Mouse (Mus musculus) MEL-GATA-1-ER (cell line): ENCODE measurements around the gene Rpl18a.

Experiments used
- DNase-seq: peaks from one replicate; pipeline ENCODE4 v3.0.0-alpha.2; 2012; ENCODE audit warnings: low read depth; ENCODE audit errors: extremely low read depth

Gene Rpl18a

GRCm38 (mm10) chr8:70897021-70897680 is at the start of gene Rpl18a:
Gene Rpl18a, minus strand, starts transcription at chr8:70897412.
- DNase-seq, result peak; percentile 98

DNA sequence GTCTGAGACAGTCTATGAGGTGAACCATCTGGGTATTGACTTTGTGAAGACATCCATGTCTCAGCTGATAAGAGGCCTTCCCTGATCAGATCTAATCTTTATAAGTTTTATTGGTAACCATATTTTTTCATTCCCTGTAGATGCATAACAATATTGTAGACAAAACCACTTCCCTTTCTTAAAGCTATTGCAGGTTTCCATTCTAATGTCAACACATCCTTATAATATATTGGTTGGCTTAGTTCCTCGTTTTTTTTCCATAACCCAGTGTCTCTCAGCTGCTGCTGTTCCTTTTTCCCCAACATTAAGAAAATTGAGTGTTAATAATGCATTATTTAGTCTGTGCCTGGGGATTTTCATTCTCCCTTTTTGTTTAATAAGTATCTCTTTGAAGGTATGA is 46.0 kb upstream of the Rpl18a start:
- no peak for DNase-seq

DNA sequence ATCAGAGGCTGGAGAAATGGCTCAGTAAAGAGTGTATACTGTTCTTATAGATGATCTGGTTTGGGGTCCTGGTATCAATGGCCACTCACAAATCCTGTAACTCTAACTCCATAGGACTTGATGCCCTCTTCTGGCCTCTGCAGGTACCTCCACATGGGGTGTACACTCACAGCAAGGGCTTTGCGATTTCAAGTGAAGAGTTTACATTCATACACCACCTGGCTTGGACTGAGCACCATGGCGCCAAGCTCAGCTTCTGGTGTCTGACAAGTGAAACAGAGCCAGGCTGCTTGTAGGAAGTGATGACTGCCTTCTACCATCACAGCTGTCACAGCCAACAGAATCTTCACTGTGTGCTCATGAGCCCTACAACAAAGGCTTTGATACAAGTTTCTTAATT is 44.3 kb upstream of the Rpl18a start:
- no peak for DNase-seq

DNA sequence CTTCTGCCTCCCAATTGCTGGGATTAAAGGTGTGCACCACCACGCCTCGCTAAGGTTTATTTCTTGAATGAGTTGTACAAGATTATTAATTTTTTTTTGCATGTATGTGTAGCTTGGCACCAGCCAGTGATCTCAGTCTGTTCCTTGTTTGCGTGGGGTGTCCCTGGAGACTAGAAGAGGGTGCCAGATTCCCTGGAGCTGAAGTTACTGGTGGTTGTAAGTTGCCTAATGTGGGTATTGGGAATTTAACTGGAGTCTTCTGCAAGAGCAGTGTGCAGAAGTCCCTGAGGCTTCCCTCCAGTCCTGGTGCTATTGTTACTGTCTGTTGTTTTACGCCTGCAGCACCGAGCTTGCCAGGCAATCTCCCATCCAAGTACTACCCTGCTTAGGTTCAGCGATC is 40.0 kb upstream of the Rpl18a start:
- DNase-seq, result no peak

DNA sequence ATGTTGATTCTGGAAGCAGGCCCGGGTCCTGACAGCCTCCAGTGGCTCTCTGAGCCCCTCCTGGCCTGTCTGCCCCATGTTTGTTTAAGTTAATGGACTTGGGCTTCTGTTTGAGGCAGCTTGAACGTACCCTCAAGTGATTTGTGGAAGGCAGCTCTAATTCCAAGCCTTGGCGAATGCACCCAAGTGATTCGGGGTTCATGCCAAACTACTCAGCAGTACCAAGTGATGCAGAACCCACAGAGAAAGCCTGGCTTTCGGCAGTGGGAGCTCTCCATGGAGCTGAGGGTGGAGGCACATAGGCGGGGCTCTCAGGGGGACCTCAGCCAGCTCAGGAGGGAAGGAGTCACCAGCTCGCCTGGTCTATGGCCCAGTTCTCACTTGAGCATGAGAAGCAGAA is 37.6 kb upstream of the Rpl18a start:
- DNase-seq, result no peak

DNA sequence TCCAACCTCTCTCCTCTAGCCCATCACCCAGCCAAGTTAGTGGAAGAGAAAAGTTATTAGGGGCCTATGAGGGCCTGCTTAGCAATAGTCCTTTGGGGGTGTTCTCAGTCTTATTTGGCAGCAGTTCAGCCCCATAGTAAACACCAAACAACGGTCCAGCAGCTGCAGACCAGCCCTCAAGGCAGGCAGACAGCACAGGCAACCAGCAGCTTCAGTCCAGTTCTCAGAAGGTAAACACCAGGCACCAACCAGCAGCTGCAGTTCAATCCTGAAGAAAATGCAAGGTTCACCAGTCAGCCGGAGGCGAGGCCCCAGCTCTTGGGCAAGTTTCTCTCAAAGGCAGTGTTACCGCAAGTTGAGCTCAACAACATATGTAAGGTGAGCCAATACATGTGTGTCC is 35.8 kb upstream of the Rpl18a start:
- no peak for DNase-seq

DNA sequence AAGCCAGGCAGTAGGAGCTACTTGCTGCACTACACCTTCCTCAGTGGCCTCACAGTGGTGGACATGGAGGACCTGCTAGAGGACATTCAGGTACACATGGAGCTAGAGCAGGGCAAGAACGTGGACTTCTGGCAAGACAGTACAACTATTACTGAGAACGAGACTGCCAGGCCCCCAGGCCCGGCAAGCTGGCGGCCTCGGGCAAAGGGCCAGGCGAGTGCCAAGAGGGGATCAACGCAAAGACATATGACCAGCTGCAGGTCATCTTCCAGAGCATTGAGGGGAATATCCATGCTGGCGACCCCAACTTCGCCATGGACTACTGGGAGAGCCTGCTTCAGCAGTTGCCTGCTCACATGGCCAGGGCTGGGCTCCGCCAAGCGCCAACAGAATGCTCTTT is 34.5 kb upstream of the Rpl18a start:
- no peak for DNase-seq

DNA sequence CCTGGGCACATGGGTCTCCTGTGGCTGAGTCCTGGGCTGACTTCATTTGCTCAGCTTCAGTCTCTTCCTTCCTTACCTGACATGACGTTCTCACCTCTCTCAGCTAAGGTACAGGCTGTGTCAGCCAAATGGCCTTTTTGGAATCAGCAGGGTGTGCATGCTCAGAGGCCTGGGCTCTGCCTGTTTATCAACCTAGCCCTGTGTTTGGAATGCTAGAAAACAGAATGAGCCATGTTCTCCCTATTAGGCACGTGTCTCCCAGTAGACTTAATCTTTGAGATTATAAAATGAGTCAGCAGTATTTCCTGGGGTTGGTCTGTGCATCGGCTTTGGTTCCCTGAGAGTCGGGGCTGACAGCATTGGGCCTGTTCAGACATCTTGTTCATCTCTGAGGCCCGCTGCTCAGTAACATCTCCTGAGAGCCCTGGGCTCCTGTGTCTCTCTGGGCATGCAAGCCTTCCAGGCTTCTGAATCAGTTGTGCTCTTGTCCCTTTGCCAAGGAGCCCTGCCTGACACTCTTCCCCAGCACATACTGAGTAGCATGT is 31.6 kb upstream of the Rpl18a start:
- DNase-seq, result no peak

DNA sequence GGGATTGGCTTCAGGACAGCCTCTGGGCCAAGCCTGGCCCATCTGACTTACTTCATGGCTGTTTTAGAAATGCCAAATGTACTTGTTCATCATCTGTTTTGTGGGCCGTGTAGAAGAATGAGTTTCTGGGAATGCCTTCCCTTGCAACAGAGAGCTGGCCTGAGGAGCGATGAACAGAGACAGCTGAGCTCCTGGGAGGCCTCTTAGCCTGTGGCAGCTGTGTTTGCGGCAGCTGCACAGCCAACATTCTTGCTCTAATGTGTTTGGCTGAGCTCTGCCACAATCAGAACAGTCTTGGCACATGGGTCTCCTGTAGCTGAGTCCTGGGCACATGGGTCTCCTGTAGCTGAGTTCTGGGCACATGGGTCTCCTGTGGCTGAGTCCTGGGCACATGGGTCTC is 30.9 kb upstream of the Rpl18a start:
- DNase-seq, result no peak

- no peak for DNase-seq
These were observed 29.2 kb upstream of the Rpl18a start for GRCm38 (mm10) chr8:70926396-70926795.

GRCm38 (mm10) chr8:70925754-70926153 is 28.5 kb upstream of the Rpl18a start:
- DNase-seq, result no peak

DNA sequence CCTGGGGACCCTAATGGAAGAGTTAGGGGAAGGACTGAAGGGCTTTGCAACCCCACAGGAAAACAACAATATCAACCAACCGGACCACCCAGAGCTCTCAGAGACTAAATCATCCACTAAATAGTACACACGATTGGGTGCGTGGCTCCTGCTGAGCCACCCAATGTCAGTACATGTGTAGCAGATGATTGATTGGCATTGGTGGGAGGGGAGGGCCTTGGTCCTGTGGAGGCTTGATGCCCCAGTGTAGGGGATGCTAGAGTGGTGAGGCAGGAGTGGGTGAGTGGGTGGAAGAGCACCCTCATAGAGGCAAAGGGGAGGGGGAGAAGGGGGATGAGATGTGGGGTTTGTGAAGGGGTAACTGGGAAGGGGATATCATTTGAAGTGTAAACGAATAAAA is 26.9 kb upstream of the Rpl18a start:
- DNase-seq, result no peak

DNA sequence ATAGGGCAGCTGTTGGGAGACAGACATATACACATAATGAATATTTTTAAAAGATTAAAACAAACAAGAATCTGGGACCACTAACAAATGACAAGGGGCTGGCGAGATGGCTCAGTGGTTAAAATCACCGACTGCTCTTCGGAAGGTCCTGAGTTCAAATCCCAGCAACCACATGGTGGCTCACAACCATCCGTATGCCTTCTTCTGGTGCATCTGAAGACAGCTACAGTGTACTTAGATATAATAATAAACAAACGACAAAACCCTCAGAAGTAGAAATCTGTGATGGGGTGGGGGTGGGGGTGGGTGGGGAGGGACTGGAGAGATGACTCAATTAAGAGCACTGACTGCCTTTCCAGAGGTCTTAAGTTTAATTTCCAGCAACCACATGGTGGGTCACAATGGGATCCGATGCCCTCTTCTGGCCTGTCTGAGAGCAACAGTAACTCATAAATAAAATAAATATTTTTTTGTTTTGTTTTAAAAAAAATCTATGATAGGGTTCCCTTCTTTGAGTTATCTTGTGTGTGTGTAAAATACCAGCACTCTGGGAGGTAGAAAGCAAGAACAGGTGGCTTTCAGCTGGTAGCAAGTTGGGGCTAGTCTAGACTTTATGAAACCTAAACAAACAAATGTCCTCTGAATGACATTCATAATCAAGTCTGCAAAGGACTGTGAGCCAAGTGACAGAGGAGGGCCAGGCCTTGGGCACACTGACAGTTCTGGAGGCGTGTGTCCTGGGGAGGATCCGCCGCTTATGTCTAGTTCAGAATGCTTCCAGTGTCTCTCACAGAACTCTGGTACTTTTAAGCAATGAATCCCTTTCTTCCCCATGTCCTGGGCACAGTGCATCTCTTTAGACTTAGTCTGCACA is 23.1 kb upstream of the Rpl18a start:
- DNase-seq, result no peak

DNA sequence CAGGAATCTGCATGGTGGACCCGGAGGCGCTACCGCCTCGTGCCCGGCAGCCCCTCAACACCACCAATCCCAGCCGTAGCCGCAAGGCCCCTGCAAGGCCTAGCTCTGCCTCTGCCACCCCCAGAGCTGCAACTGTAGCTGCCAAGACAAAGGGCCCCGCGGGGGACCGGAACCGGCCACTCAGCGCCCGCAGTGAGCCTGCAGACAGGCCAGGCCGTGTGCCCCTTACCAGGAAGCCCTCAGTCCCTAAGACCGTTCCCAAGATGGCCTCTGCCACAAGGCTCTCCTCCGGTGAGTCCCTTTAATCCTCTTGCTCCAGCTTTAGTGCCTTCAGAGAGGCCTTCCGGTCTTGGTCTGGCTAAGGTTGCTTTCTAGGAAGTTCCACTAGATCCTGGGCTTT is 17.5 kb upstream of the Rpl18a start:
- no peak for DNase-seq

GRCm38 (mm10) chr8:70913523-70913922 is 16.3 kb upstream of the Rpl18a start:
- no peak for DNase-seq

GRCm38 (mm10) chr8:70912955-70913354 is 15.7 kb upstream of the Rpl18a start:
- no peak for DNase-seq

DNA sequence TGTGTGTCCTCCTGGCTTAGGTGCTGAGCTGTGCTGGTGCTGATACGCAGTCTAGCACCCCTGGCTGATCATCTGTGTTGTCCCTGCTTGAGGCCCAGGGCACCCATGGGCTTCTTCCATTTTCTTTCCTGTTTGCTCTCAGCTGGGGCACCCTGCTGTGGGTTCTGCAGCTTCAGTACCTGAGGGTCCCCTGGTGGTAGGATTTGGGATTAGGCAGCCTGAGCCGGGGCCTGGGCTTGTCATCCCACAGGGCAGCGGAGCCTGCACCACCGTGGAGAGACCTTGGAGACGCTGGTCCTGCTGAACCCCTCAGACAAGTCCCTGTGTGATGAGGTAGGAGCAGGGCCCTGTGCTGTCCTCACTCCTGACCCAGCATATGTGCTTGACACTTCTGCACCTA is 14.4 kb upstream of the Rpl18a start:
- DNase-seq, result no peak

- DNase-seq, result no peak
These were observed 10.3 kb upstream of the Rpl18a start for GRCm38 (mm10) chr8:70907518-70907917.

DNA sequence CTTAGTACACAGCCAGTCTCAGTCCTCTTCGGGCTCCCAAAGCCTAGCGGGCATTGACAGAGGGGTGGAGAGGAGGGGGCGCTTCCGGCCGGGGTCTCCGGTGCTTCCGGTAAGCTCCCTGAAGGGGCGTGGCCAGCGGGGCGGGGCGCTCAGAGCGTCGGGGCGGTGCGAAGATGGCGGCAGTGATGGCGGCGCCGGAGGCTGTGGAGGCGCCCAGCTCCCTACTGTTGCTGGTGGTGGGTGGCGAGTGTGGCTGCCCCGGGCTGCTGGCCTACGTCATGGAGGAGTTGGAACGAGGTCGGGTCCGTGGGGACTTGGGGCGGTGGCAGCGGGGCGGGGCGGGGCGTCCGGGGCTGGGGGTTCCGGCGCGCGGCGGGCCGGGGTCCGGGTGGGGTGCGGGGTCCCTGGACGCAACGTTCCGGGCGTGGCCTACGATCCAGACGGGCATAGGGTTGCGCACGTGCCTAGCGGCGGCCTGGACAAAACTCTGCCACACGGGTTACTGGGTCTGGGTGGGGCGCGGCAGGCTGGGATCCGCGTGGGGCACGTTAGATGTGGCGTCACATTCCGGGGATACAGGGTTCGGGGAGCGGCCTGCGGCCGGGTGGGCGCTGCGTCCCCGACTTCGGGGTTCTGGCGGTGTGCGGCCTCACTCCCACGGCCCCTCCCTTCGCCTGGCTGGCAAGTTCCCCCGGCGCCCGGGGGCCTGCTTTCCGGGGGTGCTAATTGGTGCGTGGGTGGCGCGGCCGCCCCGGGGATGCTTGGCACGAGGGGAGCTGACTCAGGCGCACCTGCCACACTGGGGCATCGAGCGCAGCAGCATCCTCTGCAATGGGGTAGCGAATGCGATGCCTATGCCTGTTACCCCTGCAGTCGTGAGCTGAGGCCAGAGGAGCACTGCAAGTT is 8.9 kb upstream of the Rpl18a start, which contains the start of gene Map1s:
Map1s (plus strand) TSS at position 102 of the 906 bp plus-strand sequence.
- DNase-seq, result no peak

DNA sequence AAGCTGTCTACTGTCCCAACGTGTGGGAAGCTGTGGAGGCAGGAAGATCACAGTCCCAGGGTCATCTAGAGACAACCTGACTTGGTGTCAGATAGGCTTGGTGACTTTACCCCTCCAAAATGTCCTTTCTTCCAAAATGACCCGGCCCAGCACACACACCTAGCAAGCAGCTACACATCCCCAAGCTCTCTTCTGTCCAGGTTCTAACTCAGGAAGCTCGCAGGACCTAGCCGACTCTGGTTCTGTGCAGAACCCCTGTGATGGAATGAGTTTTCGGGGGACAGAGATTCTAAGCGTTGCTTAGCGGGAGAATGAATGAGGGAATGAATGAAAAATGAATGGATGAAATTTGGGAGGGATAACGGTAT is 8.2 kb upstream of the Rpl18a start:
- DNase-seq, result no peak

GRCm38 (mm10) chr8:70904532-70904931 is 7.3 kb upstream of the Rpl18a start:
- peak; percentile 80 for DNase-seq

DNA sequence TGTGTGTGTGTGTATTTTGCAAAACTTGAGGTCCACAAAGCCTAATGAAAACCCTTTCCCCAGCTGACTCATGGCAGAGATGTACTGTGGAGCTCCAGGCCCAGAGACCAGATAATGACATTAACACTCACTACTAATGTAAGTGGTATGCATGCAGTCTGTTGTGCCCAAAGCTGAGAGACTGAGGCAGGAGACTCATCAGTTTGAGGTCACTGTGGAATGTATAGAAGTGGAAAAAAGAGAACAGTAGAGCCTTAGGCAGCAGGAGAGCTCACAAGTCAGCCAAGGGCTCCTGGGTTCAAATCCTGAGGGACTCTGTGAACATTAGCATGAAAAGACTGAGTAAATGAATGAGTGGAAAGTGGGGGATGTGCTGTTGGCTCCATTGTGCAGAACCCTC is 6.4 kb upstream of the Rpl18a start:
- DNase-seq, result no peak
